Mouse (Mus musculus) heart, embryonic 14.5 days (tissue): ENCODE measurements around the gene Gm37240. TPM values are rescaled to one million over a fixed set of nuclear protein-coding genes. Genes with fewer than 3 reads are reported as not detected.

ENCODE experiments used
- ATAC-seq: fragments of 200-750 bp; cut with Nextera tagmentation; 2 replicates; pipeline ENCODE4 v1.8.0; 2017; ENCODE audit warnings: low read depth, moderate TSS enrichment; ENCODE audit not compliant: insufficient number of reproducible peaks, insufficient read depth, low FRiP score
- H3K27ac ChIP-seq, 2 experiments: fragments of 200-500 bp in 1 of 2; fragments of 300-500 bp in 1 of 2; sonication (generic) in 1 of 2; replicated peaks in 1 of 2; 2 replicates each; pipeline ENCODE4 v1.5.1; 2012 to 2014; ENCODE audit warnings: low read depth in 2 of 2, low read length in 2 of 2, control low read depth in 1 of 2, mild to moderate bottlenecking in 1 of 2, mixed read lengths in 1 of 2; ENCODE audit not compliant: control insufficient read depth in 1 of 2, insufficient read depth in 1 of 2
- H3K27me3 ChIP-seq: fragments of 300-500 bp; sonication (generic); 2 replicates; pipeline ENCODE4 v1.6.1; 2014; ENCODE audit warnings: mild to moderate bottlenecking, low read length, control low read depth; ENCODE audit not compliant: control insufficient read depth, insufficient read depth
- H3K36me3 ChIP-seq: fragments of 300-500 bp; sonication (generic); 2 replicates; pipeline ENCODE4 v1.6.1; 2014; ENCODE audit warnings: mild to moderate bottlenecking, control low read depth, low read length, mixed read lengths; ENCODE audit not compliant: control insufficient read depth, insufficient read depth
- H3K4me1 ChIP-seq, 2 experiments: fragments of 200-500 bp in 1 of 2; fragments of 300-500 bp in 1 of 2; sonication (generic) in 1 of 2; 2 replicates each; pipeline ENCODE4 v1.6.1; 2012 to 2014; ENCODE audit warnings: low read length in 2 of 2, control low read depth in 1 of 2, mixed read lengths in 1 of 2; ENCODE audit not compliant: control insufficient read depth in 2 of 2, insufficient read depth in 2 of 2
- H3K4me2 ChIP-seq: fragments of 300-500 bp; sonication (generic); 2 replicates; pipeline ENCODE4 v1.6.1; 2014; ENCODE audit warnings: mild to moderate bottlenecking, low read length
- H3K4me3 ChIP-seq, 2 experiments: fragments of 200-500 bp in 1 of 2; fragments of 300-500 bp in 1 of 2; sonication (generic) in 1 of 2; 2 replicates each; pipeline ENCODE4 v1.5.1; 2012 to 2014; ENCODE audit warnings: low read length in 2 of 2, mild to moderate bottlenecking in 2 of 2, control low read depth in 1 of 2, low read depth in 1 of 2, moderate library complexity in 1 of 2; ENCODE audit not compliant: control insufficient read depth in 1 of 2, insufficient read depth in 1 of 2
- H3K9ac ChIP-seq: fragments of 300-500 bp; sonication (generic); 2 replicates; pipeline ENCODE4 v1.6.1; 2014; ENCODE audit warnings: mild to moderate bottlenecking, low read length
- H3K9me3 ChIP-seq: fragments of 300-500 bp; sonication (generic); 2 replicates; pipeline ENCODE4 v1.6.1; 2016; ENCODE audit warnings: low read length, control low read depth; ENCODE audit not compliant: control insufficient read depth
- WGBS: fragments of 180-500 bp; shearing (Covaris S2); extraction: QIAGEN DNeasy Blood & Tissue Kit; methylation state at CpG from one replicate; pipeline ENCODE4 v1.1.7; 2014; 5-methylcytosine and 5-hydroxymethylcytosine counted together
- polyA plus RNA-seq: library from polyadenylated mRNA; unstranded; fragments of >200 nt; fragmentation: Nextera tagmentation; extraction: Ambion mirVana; gene quantifications from 2 replicates; pipeline ENCODE4 v1.2.1, GENCODE M21; 2014

The Gm37240 gene
- polyA plus RNA-seq, 1 experiment from 2014 or later = 12.3 TPM

DNA sequence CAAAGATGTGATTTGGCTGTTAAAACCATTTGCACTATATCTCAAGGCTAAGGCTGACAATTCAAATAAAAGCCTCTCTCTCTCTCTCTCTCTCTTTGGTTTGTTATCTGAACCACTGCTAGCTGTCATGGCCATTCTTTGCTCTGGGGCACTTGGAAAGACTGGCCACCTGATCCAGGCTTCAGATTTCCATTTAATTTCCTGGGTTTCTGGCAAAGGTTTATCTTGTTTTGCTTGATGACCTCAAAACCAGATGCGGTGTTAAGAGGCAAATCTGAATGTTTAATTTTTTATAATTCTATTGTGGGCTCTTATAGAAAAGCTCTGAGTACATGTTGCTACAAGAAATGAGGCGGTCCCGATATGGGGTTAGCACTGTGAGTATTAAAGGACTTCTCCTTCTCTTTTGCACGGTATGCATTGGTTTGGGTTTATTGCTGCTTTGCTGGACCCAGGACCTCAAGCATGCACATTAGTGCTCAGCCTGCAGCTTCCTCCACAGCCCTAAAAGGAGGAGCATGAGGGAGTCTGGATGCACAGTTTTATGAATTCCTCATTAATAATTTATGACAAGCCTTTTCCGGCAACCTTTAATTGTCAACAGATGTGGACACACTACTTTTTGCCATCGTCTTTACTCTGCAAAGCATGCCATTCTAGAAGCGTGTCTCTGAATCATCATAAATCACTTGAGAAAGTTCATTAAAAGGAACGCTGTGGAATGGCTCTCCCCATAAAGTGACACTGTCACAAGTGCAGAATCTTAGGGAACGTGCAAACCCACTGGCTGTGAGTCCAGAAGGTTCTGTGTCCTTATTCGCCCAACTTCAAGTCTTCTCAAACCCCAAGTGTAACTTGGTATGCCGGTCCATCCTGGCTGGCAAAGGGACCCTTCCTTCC, 351.4 kb downstream of the Gm37240 start:
- no peak overlapping the region for H3K27ac ChIP-seq
- H3K27me3 ChIP-seq = no peaks in the 10 kb centered on the region
- WGBS = 86% methylated on average over 11 of the region's 11 CpGs
- no peak overlapping the region for H3K4me2 ChIP-seq
- H3K4me3 ChIP-seq = no peak overlapping the region
- no peaks in the 10 kb centered on the region for H3K9me3 ChIP-seq
- ATAC-seq = no peak
- no peaks in the 10 kb centered on the region for H3K36me3 ChIP-seq
- H3K9ac ChIP-seq = no peak overlapping the region
- H3K4me1 ChIP-seq = no peaks in the 10 kb centered on the region

DNA sequence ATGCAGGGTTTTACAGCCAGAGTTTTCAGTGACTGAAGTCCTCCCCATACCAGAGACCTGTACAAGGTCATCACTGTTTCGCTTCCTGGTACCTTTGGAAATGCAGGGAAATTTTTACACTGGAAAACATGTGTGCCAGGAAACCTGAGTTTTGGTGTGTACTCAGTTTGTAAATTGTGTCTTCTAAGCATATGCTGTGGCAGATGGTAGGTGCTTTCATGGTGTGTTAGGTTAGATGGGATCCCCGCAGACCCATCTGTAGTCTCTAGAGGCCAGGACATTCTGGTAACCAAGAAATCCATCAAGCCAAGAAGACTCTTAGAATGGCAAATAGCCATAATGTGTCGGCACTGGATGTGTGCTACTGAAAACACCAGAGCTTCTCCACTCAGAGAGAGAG, 352.3 kb downstream of the Gm37240 start:
- Histone ChIP-seq H3K9ac (no peak overlapping the region), H3K27me3 (no peaks in the 10 kb centered on the region), H3K9me3 (no peaks in the 10 kb centered on the region), H3K36me3 (no peaks in the 10 kb centered on the region), H3K4me2 (no peak overlapping the region), H3K4me1 (no peaks in the 10 kb centered on the region), H3K4me3 (no peak overlapping the region), H3K27ac (no peak overlapping the region)
- ATAC-seq = no peak
- WGBS = 82% methylated on average over 3 of the region's 3 CpGs

DNA sequence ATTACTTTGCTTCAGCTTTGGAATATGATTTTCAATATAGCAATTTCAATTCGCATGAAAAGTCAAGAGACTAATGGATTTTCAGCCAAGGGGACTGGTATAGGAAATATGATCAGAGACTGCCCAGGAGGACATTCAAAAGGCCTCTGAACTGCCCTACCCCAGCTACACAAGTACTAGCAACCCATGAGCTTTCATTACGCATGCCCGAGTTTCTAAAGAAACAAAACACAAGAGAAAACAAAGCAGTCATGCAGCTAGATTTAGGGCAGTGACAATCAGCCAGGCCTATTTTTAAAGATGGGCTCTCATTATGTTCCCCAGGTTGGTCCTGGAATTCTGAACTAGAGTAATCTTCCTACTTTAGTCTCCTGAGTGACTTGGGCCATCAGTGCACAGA, 354.9 kb downstream of the Gm37240 start:
- no peak overlapping the region for H3K4me3 ChIP-seq

DNA sequence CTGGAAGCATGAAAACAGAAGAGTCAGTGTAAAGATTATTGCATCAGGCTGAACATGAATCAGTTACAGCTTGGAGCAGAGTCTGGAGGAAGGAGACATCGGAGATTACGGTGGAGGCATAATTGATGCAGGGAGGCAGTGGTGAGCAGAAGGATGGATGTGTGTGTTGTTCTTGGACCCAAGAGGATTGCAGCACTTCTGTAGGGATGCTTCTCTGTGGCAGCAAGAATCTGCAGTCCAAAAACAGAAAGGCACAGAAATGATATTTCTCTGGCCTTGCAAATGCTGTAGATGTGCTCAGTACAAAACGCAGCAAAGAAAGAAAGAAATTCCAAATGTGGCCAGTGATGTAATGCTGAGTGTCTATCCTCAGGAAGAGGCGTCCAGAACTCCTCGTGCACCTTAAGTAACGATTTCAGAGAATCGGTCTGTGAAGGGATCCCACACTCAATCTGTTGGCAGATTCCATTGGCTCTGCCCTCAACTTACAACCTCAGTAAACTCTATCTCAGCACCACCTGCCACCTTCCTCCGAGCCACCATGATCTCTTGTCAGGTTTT, 356.6 kb downstream of the Gm37240 start:
- H3K27me3 ChIP-seq = no peaks in the 10 kb centered on the region
- no peak overlapping the region for H3K9ac ChIP-seq
- no peak overlapping the region for H3K27ac ChIP-seq
- H3K36me3 ChIP-seq = no peaks in the 10 kb centered on the region
- no peaks in the 10 kb centered on the region; a peak in 1 of 4 replicates for H3K4me1 ChIP-seq
- no peak overlapping the region for H3K4me2 ChIP-seq
- WGBS = 79% methylated on average over 8 of the region's 8 CpGs
- H3K4me3 ChIP-seq = no peak overlapping the region
- ATAC-seq = no peak
- no peaks in the 10 kb centered on the region for H3K9me3 ChIP-seq

More for the DNA sequence above, 354.9 kb downstream of the Gm37240 start:
- no peak overlapping the region for H3K27ac ChIP-seq
- WGBS = 71% methylated on average over 3 of the region's 3 CpGs
- no peaks in the 10 kb centered on the region for H3K36me3 ChIP-seq
- H3K9ac ChIP-seq = no peak overlapping the region
- no peaks in the 10 kb centered on the region; a peak in 1 of 4 replicates for H3K4me1 ChIP-seq
- no peaks in the 10 kb centered on the region for H3K27me3 ChIP-seq
- ATAC-seq = no peak
- H3K9me3 ChIP-seq = no peaks in the 10 kb centered on the region
- H3K4me2 ChIP-seq = no peak overlapping the region

DNA sequence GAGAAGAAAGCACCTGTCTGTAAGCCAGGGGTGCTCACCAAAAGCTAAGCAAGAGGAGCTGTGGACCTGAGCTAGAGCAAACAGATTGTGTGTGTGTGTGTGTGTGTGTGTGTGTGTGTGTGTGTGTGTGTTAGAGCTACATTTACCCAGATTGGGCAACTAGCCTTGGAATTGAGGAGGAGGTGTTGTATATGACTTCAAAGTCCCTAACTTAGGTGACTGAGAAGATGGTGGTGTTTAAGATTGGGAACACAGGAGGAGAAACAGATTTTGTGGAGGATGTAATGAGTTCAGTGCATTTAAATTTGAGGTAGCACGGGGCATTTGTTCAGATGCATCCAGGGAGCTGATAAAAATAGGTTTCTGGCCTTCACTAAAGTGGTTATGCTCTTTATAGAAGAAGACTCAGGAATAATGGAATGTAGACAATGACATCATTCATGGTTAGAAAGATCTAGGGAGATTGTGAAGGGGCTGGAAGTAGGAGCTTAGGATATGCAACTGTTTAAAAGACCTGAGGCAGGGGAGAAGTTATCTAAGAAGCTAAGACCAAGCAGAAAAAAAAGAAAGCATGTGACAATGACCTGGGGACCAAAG, 365.9 kb downstream of the Gm37240 start:
- peaks cover 19 to 24% of the 10 kb centered on the region in 2 experiments for H3K4me1 ChIP-seq
- no peak overlapping the region for H3K27ac ChIP-seq
- no peak for ATAC-seq
- H3K4me3 ChIP-seq = no peak overlapping the region
- no peak overlapping the region for H3K4me2 ChIP-seq
- no peaks in the 10 kb centered on the region for H3K9me3 ChIP-seq
- no peak overlapping the region for H3K9ac ChIP-seq
- H3K36me3 ChIP-seq = no peaks in the 10 kb centered on the region
- no peaks in the 10 kb centered on the region for H3K27me3 ChIP-seq
- WGBS = 49% methylated on average over 1 of the region's 1 CpGs

DNA sequence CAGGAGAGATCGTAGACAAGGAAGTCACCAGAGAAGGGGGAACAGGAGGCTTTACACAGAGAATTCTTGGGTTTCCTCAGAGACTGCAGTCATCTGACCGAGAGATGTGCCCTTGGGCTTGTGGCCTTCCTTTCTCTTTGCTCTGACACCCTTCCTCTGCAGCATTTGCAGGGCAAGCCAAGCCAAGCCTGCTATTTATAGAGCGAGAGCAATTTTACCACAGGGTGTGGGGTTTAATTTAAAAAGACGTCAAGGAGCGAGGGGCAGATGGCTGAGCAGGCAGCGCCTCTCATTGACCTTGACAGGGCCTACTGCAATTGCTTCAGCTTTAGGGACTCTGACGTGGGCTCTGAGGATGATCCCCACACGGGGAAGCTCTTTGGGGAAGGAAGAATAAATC, 368.6 kb downstream of the Gm37240 start:
- peak overlapping the region; percentile 83 to 98 for H3K27ac ChIP-seq
- no peaks in the 10 kb centered on the region for H3K36me3 ChIP-seq
- H3K9me3 ChIP-seq = no peaks in the 10 kb centered on the region
- H3K9ac ChIP-seq = no peak overlapping the region
- 31% methylated on average over 8 of the region's 8 CpGs for WGBS
- H3K4me1 ChIP-seq = peaks cover 29 to 40% of the 10 kb centered on the region in 2 experiments
- peak; percentile 33; the same call in 1 of the 2 replicates for ATAC-seq
- H3K27me3 ChIP-seq = no peaks in the 10 kb centered on the region
- H3K4me2 ChIP-seq = 0 out of 2 replicates have a peak overlapping the region, but pooled peaks have one; percentile 1
- no peak overlapping the region for H3K4me3 ChIP-seq

DNA sequence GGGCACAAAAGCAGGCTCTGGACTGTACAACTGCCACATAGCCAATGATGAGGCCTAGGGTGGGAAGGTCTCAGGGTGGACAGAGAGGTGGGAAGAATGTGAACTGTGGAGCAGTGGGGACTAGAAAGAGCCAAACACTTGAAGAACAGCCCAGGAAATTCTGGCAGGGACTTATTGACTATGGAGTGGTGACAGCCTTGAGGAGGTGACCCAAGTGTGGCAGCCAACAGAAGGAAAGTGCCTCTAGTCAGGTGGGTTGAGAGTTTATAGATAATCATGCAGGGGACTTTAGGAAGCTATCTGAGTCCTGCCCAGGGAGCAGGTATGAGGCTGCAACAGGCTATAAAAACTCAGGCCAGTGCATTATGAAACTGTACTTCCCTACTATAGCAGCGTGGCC, 369.2 kb downstream of the Gm37240 start:
- ATAC-seq = peak; percentile 80
- 42% methylated on average over 1 of the region's 1 CpGs for WGBS
- 0 out of 2 replicates have a peak overlapping the region, but pooled peaks have one; percentile 1 for H3K4me2 ChIP-seq
- H3K4me1 ChIP-seq = peaks cover 29 to 40% of the 10 kb centered on the region in 2 experiments
- H3K9me3 ChIP-seq = no peaks in the 10 kb centered on the region
- H3K9ac ChIP-seq = no peak overlapping the region
- no peaks in the 10 kb centered on the region for H3K36me3 ChIP-seq
- H3K4me3 ChIP-seq = no peak overlapping the region
- H3K27me3 ChIP-seq = no peaks in the 10 kb centered on the region
- peak overlapping the region; percentile 83 to 98 for H3K27ac ChIP-seq
